Mouse (Mus musculus) lung, adult 2 months (tissue): ENCODE measurements at regions not wholly inside any gene's neighbourhood (a gene's known extent, or its start where the extent isn't known, plus 50 kb on each side); places are given as distances from the start of the nearest gene placed in this dataset.

Source experiments
- DNase-seq: peaks from one replicate; pipeline ENCODE4 v3.0.0; 2022
- H3K4me1 ChIP-seq: fragments of 200-500 bp; 2 replicates; pipeline ENCODE4 v1.6.1; 2011; ENCODE audit warnings: low read length; ENCODE audit not compliant: control insufficient read depth, insufficient read depth
- H3K4me3 ChIP-seq: fragments of 200-500 bp; replicated peaks from 2 replicates; pipeline ENCODE3; 2011; ENCODE audit warnings: low read depth, mild to moderate bottlenecking, control low read depth, low read length; ENCODE audit errors: extremely low read depth
- CTCF ChIP-seq: fragments of 200-500 bp; IDR thresholded peaks from 2 replicates; pipeline ENCODE4 v1.5.1; 2011; ENCODE audit warnings: mild to moderate bottlenecking, low read length, control low read depth; ENCODE audit not compliant: insufficient read depth
- POLR2A ChIP-seq: fragments of 200-500 bp; IDR thresholded peaks from 2 replicates; pipeline ENCODE4 v1.6.1; 2011; ENCODE audit warnings: low read depth, mild to moderate bottlenecking, control low read depth, low read length, borderline replicate concordance; ENCODE audit errors: extremely low read depth
- WGBS: fragments of 180-500 bp; shearing (Covaris S2); methylation state at CpG from one replicate; pipeline ENCODE4 v1.1.7; 2018; 5-methylcytosine and 5-hydroxymethylcytosine counted together

DNA sequence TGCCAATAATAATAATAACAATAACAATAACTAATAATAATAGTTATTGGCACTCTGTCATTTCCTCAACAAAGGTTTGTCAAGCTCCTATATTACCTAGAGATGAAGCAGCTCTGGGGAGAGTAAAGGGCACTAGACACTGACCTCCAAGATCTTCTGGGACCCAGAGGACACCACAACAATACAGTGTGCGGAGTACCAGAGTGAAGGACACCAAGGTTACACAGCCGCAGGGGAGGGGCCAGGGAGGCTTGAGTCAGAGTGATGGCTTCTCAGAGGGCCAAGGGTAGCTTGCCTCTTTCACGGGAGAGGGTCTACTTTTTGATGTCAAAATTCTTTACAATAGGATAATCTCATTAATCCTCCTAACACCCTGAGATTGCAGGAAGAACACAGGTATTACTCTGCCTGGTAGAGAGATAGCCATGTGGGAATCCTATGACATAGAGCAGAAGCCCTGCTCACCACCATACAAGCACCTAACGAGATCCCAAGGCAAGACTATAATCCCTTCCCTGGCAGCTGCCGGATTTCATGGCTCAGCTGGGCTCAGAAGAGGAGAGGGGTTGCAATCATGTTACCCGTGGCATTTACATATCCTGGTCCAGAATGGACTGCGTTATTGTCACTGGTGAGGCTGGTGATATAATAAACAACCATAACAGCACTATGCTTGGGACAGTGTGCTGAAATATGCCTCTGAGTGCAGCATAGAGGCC lies 91.1 kb downstream of the Gm815 start:
- Histone ChIP-seq H3K4me1 (no peaks in the 10 kb centered on the region), H3K4me3 (no peak overlapping the region)
- DNase-seq, result no peak
- TF ChIP-seq POLR2A, result no peak
- TF ChIP-seq CTCF, result no peak
- WGBS, result 75% methylated on average over 7 of the region's 7 CpGs

- 69% methylated on average over 14 of the region's 14 CpGs for WGBS
- Histone ChIP-seq H3K4me3 (no peak overlapping the region), H3K4me1 (no peaks in the 10 kb centered on the region)
- no peak for DNase-seq
- no peak for TF ChIP-seq CTCF
- TF ChIP-seq POLR2A, result no peak
These were observed 92.4 kb downstream of the Gm815 start for GRCm38 (mm10) chr19:26977887-26978639.

GRCm38 (mm10) chr19:26978640-26979007 lies 92.9 kb downstream of the Gm815 start:
- Histone ChIP-seq H3K4me3 (no peak overlapping the region), H3K4me1 (no peaks in the 10 kb centered on the region)
- TF ChIP-seq CTCF, result no peak
- TF ChIP-seq POLR2A, result no peak
- DNase-seq, result no peak
- 65% methylated on average over 3 of the region's 3 CpGs for WGBS

DNA sequence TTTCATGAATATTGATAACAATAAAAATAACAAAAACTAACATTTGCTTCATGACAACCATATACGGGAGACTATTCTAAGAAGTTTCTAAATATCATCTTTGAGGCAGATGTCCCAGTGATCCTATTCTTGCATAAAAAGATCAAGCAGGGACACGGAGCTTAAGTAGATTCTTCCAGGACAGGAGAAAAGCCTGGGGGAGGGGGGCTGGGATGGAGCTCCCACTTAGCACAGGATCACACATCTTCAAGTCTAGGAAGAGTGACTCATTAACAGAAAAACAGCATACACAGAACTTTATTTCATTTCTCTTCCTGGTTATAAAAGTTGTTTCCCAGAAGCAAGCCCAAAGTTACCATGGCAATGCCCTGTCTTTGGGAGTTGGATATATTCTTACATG lies 93.6 kb downstream of the Gm815 start:
- 73% methylated on average over 2 of the region's 2 CpGs for WGBS
- TF ChIP-seq CTCF, result no peak
- no peak for TF ChIP-seq POLR2A

GRCm38 (mm10) chr19:26986672-26987071 lies 101.0 kb downstream of the Gm815 start:
- WGBS, result 81% methylated on average over 1 of the region's 1 CpGs
- no peak for TF ChIP-seq CTCF
- no peak for TF ChIP-seq POLR2A

More for the DNA sequence above, 93.6 kb downstream of the Gm815 start:
- DNase-seq, result no peak
- Histone ChIP-seq H3K4me1 (no peaks in the 10 kb centered on the region), H3K4me3 (no peak overlapping the region)

DNA sequence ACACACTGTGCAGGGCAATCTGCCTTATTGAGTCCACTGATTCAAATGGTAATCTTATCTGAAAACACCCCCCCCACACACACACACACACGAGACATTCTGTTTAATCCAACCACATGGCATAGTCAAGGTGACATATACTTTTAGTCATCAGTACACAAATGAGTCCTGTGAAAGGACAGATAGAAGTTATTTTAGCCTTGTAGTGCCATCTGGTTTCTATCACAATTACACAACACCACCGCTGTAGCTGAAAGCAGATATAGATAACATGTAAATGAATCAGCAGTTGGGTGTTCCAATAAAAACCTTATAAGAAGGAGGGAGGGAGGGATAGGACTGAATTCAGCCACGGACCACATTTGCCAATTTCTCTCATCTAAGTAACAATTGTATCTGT lies 101.5 kb downstream of the Gm815 start:
- WGBS, result 47% methylated on average over 3 of the region's 3 CpGs
- H3K4me3 ChIP-seq, result no peak overlapping the region
- TF ChIP-seq CTCF, result no peak
- no peak for TF ChIP-seq POLR2A
- no peak for DNase-seq
- no peaks in the 10 kb centered on the region for H3K4me1 ChIP-seq

More at GRCm38 (mm10) chr19:26986672-26987071, 101.0 kb downstream of the Gm815 start:
- no peak for DNase-seq
- Histone ChIP-seq H3K4me1 (no peaks in the 10 kb centered on the region), H3K4me3 (no peak overlapping the region)

GRCm38 (mm10) chr19:26987909-26988456 lies 102.3 kb downstream of the Gm815 start:
- WGBS, result 82% methylated on average over 6 of the region's 6 CpGs
- Histone ChIP-seq H3K4me1 (no peaks in the 10 kb centered on the region), H3K4me3 (no peak overlapping the region)
- TF ChIP-seq CTCF, result no peak
- no peak for TF ChIP-seq POLR2A
- DNase-seq, result no peak

GRCm38 (mm10) chr19:26994586-26995352 lies 109.1 kb downstream of the Gm815 start:
- TF ChIP-seq CTCF (no peak), POLR2A (no peak)
- DNase-seq, result no peak
- H3K4me3 ChIP-seq, result no peak overlapping the region
- WGBS, result 62% methylated on average over 4 of the region's 4 CpGs
- no peaks in the 10 kb centered on the region for H3K4me1 ChIP-seq

- WGBS, result 75% methylated on average over 3 of the region's 3 CpGs
- H3K4me3 ChIP-seq, result no peak overlapping the region
- no peak for DNase-seq
- TF ChIP-seq POLR2A, result no peak
- TF ChIP-seq CTCF, result no peak
- H3K4me1 ChIP-seq, result no peaks in the 10 kb centered on the region
These were observed 113.9 kb downstream of the Gm815 start for GRCm38 (mm10) chr19:26999596-26999995.
